ENCODE assay signal across 14 mouse cellular contexts in the genomic region with DNA sequence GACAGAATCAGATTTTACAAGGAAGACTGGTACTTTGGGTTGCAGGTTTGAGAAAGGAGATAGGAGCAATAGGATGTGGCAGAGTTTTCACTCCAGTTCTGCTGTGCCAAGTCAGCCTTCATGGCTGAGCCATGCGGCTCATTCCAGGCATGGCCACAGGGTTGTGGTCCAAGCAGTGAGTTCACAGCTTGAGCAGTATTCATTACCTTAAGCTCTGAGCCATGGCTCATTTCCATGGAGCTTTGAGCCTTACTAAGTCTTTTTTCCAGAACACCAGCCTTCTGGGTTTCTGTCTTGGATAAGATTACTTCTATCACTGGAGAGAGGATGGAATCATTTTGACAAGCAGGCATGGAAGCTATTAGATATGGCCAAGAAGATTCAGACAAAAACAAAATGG.
"Had no signal": no experiment of that assay in that cellular context is flagged by ENCODE, and none has a peak within 500 bp of the region (broad histone marks: within the 10 kb centered on the region; RNA-seq: fewer than 3 reads in every experiment).

No protein-coding gene starts in this region.

- H3K4me3 ChIP-seq: megakaryocyte, embryonic 14.5 days; midbrain, embryonic 13.5 days; midbrain, embryonic 15.5 days; neural tube, embryonic 12.5 days had no signal

- H3K27ac ChIP-seq: macrophage; midbrain, embryonic 13.5 days; midbrain, embryonic 15.5 days; neural tube, embryonic 12.5 days had no signal

- DNase-seq: lung, adult 18-20 months; lung, embryonic 14.5 days; lung, postnatal 14 days; lung, postnatal 36 days; right cerebral cortex, postnatal 14 days; thymus, adult 18-20 months; thymus, postnatal 14 days; thymus, postnatal 36 days had no signal

- H3K9me3 ChIP-seq: midbrain, embryonic 13.5 days; midbrain, embryonic 15.5 days; neural tube, embryonic 12.5 days had no signal

- H3K9ac ChIP-seq: lung, embryonic 14.5 days; midbrain, embryonic 13.5 days; midbrain, embryonic 15.5 days; neural tube, embryonic 12.5 days had no signal

- H3K4me1 ChIP-seq: megakaryocyte, embryonic 14.5 days; midbrain, embryonic 13.5 days; midbrain, embryonic 15.5 days; neural tube, embryonic 12.5 days had no signal

- H3K4me2 ChIP-seq: lung, embryonic 14.5 days; midbrain, embryonic 11.5 days; midbrain, embryonic 13.5 days; midbrain, embryonic 15.5 days; neural tube, embryonic 12.5 days had no signal

- H3K27me3 ChIP-seq: megakaryocyte, embryonic 14.5 days; midbrain, embryonic 13.5 days; midbrain, embryonic 15.5 days; neural tube, embryonic 12.5 days had no signal

- H3K36me3 ChIP-seq: midbrain, embryonic 13.5 days; midbrain, embryonic 15.5 days; neural tube, embryonic 12.5 days had no signal

- ATAC-seq: midbrain, embryonic 13.5 days; midbrain, embryonic 15.5 days had no signal
